Mouse (Mus musculus) brain, embryonic 14.5 days (tissue): Measurements from ENCODE around the gene Iqcf1. TPM values are rescaled to one million over a fixed set of nuclear protein-coding genes. Genes with fewer than 3 reads are reported as not detected.

Source experiments
- DNase-seq: peaks from one replicate; pipeline ENCODE4 v3.0.0-alpha.2; 2011; ENCODE audit warnings: low read depth
- CTCF ChIP-seq: fragments of 200-500 bp; IDR thresholded peaks from 2 replicates; pipeline ENCODE4 v1.5.1; 2012; ENCODE audit warnings: inconsistent platforms, mild to moderate bottlenecking, moderate library complexity, borderline replicate concordance; ENCODE audit not compliant: insufficient read depth, insufficient read length; ENCODE audit errors: extremely low read depth
- POLR2A ChIP-seq: fragments of 200-500 bp; IDR thresholded peaks from 2 replicates; pipeline ENCODE4 v1.6.1; 2012; ENCODE audit warnings: mild to moderate bottlenecking, inconsistent platforms, borderline replicate concordance; ENCODE audit not compliant: poor library complexity, insufficient read depth, insufficient read length, severe bottlenecking; ENCODE audit errors: extremely low read depth
- polyA plus RNA-seq: library from polyadenylated mRNA; depleted of rRNA; stranded (reverse); fragments of >200 nt; gene quantifications from 2 replicates; pipeline ENCODE4 v1.2.3, GENCODE M21; 2012

The Iqcf1 gene
- polyA plus RNA-seq, 1 experiment, result not detected

DNA sequence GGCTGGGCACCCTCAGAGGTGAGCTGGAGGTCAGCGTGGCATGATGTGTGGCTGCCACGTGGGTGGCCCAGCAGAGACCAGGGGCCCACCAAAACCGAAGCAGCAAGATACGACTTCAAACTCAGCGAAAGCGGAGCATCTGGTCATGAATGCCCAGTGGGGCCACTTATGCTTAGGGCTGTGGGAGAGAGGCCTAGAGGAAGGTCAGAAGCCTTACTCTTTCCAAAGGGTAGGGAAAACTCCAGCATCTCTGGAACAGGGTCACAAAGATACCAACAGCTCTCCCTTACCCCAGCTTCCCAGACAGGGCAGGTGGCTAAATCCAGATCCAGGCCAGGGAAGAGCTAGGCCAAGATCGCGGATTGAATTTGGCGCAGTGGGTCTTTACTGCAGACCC lies 42.6 kb upstream of the Iqcf1 start:
- TF ChIP-seq POLR2A, result no peak
- TF ChIP-seq CTCF, result no peak

GRCm38 (mm10) chr9:106457920-106458319 lies 41.8 kb upstream of the Iqcf1 start:
- DNase-seq, result no peak
- TF ChIP-seq CTCF, result no peak
- no peak for TF ChIP-seq POLR2A

More for the DNA sequence above, 42.6 kb upstream of the Iqcf1 start:
- DNase-seq, result peak; percentile 48

- TF ChIP-seq POLR2A (no peak), CTCF (no peak)
- DNase-seq, result no peak
Observed at GRCm38 (mm10) chr9:106459946-106460345, 39.8 kb upstream of the Iqcf1 start.

DNA sequence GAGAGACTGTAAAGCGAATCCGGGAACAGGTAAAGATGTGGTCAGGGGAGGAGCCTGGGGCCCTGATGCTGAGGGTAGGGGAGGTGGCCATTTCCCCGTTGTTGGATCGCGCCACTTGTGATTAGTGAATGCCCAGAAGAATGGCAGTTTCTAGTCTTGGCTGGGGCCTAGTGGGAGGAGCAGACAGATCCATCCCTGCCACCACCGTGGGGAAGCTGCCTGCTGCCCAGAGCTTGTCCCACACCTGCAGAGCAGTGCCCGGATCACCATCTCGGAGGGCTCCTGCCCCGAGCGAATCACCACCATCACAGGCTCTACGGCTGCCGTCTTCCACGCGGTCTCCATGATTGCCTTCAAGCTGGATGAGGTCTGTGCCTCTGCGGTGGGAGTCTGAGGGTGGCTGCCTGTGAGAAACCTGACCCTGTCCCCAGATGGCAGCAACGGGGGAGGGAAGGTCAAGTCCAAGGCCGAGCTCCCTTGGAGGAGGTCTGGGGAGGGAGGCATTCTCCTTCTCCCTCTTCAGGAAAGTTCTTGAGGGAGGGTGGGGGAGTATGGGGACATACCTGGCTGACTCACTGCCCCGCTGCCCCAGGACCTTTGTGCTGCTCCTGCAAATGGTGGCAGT lies 39.3 kb upstream of the Iqcf1 start:
- TF ChIP-seq CTCF, result no peak
- no peak for TF ChIP-seq POLR2A
- DNase-seq, result no peak

- TF ChIP-seq CTCF, result no peak
- no peak for TF ChIP-seq POLR2A
Observed at GRCm38 (mm10) chr9:106461026-106461415, 38.7 kb upstream of the Iqcf1 start.

GRCm38 (mm10) chr9:106461641-106462429 lies 37.9 kb upstream of the Iqcf1 start:
- DNase-seq, result no peak
- TF ChIP-seq CTCF (no peak), POLR2A (no peak)

More at GRCm38 (mm10) chr9:106461026-106461415, 38.7 kb upstream of the Iqcf1 start:
- no peak for DNase-seq

GRCm38 (mm10) chr9:106462430-106462800 lies 37.4 kb upstream of the Iqcf1 start:
- DNase-seq, result no peak
- no peak for TF ChIP-seq POLR2A
- no peak for TF ChIP-seq CTCF

GRCm38 (mm10) chr9:106463122-106464063 lies 36.4 kb upstream of the Iqcf1 start:
- no peak for TF ChIP-seq CTCF
- TF ChIP-seq POLR2A, result no peak
- DNase-seq, result no peak

- no peak for TF ChIP-seq CTCF
- no peak for TF ChIP-seq POLR2A
- peak; percentile 89 for DNase-seq
Observed at GRCm38 (mm10) chr9:106464751-106465541, 34.8 kb upstream of the Iqcf1 start.

DNA sequence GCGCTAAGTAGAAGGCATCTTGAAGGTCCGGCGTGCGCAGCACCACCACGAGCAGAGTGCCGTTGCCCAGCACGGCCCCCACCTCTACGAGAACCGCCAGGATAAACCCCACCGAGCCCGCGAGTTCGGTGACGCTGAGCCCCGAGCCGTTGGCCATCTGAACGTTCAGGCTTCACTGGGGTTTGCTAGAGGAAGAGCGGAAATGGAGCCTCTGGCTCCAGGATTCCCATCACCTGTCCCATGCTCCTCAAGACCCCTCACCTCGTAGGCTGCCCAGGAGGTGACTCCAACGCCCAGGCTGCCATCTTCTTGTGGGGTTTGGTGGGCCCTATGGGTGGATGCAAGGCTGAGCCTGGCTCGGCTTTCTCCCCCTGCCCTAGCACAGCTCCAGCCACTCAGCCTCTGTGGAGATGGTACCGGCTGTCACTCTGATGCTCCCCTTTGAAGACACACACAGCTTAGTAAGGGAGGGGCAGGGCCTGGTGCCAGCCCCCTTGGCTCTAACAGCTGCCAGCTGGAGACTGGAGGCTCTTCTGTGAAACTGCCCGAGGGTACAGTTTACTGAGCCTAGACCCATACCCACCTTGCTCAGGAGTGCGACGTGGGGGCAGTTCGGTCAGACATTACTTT lies 34.1 kb upstream of the Iqcf1 start, which contains the start of gene Gpr62:
Gene Gpr62, minus strand, starts transcription at position 368 of the 630 bp plus-strand sequence.
- no peak for TF ChIP-seq POLR2A
- no peak for TF ChIP-seq CTCF
- peak; percentile 86 for DNase-seq

- TF ChIP-seq POLR2A, result no peak
- no peak for TF ChIP-seq CTCF
- no peak for DNase-seq
Observed at GRCm38 (mm10) chr9:106466721-106467120, 33.0 kb upstream of the Iqcf1 start.
